Mouse (Mus musculus): ENCODE results near the gene Atp13a4. TPM values are rescaled to one million over a fixed set of nuclear protein-coding genes. Genes with fewer than 3 reads are reported as not detected.

Atp13a4 gene
- polyA plus RNA-seq, 1 experiment from 2014 or later = 0.13 TPM

DNA sequence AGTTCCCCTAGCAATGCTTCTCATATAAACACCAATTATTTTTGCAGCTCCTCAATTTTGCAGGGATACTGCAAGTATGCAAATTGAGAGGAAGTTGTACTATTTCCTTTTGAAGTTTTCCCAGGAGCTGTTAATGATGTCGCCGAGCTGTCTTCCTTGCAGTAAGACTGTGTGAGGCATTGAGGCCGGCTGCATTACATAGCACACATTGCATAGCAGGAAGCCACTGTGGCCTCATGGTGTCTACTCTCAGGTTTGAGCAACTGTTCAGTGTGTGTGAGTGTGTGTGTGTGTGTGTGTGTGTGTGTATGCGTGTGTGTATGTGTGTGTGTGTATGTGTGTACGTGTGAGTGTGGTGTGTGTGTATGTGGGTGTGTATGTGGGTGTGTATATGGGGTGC is 106.6 kb downstream of the Atp13a4 start:
- no peaks in the 10 kb centered on the region for H3K79me2 ChIP-seq (ENCODE audit: inconsistent target)
- 70% methylated on average over 5 of the region's 5 CpGs for WGBS (ENCODE audit: missing documents)
- no peaks in the 10 kb centered on the region for H3K36me3 ChIP-seq (ENCODE audit: inconsistent target)
- no peak overlapping the region for H3K4me3 ChIP-seq (ENCODE audit: inconsistent target)
- no peak overlapping the region for H3K27ac ChIP-seq

DNA sequence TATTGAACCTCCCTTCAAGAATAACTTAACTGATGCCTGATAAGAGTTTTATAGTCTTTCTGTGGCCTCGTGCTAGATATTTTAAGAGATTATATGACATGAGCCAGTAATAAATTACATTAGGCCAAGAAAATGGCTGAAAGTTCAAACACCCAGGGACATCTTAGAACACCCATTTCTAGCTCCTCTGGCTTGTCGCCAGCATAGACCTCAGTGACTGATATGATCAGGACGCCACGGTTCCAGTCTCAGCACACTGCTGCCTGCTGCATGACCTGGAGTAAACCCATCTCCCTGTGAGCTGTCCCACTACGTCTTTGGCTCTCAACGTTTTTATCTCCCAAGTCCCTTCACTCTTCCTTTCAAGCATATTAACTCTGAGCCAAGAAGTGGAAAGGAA is 108.9 kb downstream of the Atp13a4 start:
- H3K36me3 ChIP-seq (ENCODE audit: inconsistent target) = no peaks in the 10 kb centered on the region
- H3K4me3 ChIP-seq (ENCODE audit: inconsistent target) = no peak overlapping the region
- WGBS (ENCODE audit: missing documents) = 75% methylated on average over 6 of the region's 6 CpGs
- no peak overlapping the region for H3K27ac ChIP-seq
- no peaks in the 10 kb centered on the region for H3K79me2 ChIP-seq (ENCODE audit: inconsistent target)

DNA sequence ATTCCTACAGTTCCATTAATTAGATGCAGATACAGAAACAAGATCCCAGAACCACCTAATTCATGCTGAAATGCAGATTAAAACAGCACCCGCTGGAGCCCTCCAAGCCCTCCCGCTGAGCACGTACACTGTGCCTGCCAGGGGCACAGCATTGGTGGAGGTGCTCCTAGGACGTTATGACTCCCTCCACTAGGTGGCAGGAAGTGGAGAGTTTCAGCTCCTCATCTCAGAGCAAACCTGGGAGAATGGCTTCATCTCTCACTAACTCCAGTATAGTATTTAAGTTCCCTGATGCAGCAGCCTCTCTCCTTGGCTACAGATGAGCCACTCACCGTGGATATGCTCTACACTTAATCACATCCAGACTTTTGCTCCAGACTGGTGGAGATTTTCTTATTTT is 110.0 kb downstream of the Atp13a4 start:
- Histone ChIP-seq H3K27ac (no peak overlapping the region), H3K4me3 (ENCODE audit: inconsistent target) (no peak overlapping the region), H3K36me3 (ENCODE audit: inconsistent target) (no peaks in the 10 kb centered on the region), H3K79me2 (ENCODE audit: inconsistent target) (no peaks in the 10 kb centered on the region)
- 22% methylated on average over 5 of the region's 5 CpGs for WGBS (ENCODE audit: missing documents)

DNA sequence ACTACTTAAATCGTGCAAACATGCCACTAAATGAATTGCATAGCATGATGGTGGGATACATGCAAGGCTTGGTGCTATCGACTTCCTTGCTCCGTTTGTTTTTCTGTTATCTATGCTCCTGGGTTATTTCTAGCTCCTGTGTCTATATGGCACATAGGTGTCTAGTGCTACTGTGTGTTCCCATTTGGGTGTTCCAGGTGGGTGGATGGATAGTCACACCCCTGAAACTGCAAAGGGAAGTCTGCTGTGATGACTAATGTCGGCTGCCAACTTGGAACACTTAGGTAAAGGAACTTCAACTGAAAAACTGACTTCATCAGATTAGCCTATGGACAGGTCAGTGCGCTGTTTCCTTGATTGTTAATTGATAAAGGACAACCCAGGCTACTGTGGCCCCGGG is 129.8 kb downstream of the Atp13a4 start:
- H3K4me3 ChIP-seq (ENCODE audit: inconsistent target) = no peak overlapping the region
- H3K27ac ChIP-seq = no peak overlapping the region
- H3K79me2 ChIP-seq (ENCODE audit: inconsistent target) = no peaks in the 10 kb centered on the region
- 87% methylated on average over 6 of the region's 6 CpGs for WGBS (ENCODE audit: missing documents)
- no peaks in the 10 kb centered on the region for H3K36me3 ChIP-seq (ENCODE audit: inconsistent target)

DNA sequence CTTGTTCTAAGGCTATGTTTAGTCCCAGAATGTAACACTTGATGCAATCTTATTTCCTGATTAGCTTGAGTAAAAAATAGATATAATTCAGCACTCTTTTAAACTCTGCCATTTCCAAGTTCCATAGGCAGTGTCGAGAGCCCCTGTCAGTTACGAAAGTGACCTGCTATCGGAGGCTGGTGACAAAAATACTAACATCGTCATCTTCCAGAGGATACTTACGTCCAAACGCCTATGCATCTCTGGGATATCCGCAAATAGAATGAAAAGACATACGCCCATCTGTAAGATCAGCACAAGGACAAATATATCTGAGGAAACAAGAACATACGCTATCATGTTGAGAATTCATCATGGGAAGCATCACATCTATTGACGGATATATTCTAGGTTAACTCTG is 137.3 kb downstream of the Atp13a4 start:
- WGBS (ENCODE audit: missing documents) = 93% methylated on average over 10 of the region's 10 CpGs
- H3K4me3 ChIP-seq (ENCODE audit: inconsistent target) = no peak overlapping the region
- no peaks in the 10 kb centered on the region for H3K36me3 ChIP-seq (ENCODE audit: inconsistent target)
- H3K79me2 ChIP-seq (ENCODE audit: inconsistent target) = no peaks in the 10 kb centered on the region
- no peak overlapping the region for H3K27ac ChIP-seq

DNA sequence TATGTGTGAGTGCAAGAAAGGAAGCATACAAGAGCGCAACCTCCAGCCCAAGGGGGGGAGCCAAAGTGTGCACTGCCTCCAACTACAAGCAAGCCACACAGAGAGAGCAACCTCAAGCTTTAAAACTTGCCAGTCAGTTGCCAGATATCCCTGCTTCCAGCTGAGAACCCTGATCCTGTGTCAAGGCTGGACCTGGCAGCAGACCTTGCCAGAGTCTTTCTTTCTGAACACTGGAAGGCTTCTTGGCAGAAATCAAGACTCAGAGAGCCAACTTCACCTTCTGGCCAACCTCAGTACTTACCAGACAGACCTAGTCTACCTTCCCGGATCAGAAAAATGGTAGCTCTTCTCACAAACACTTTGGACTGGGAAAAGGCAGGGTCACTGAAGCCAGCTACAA is 145.6 kb downstream of the Atp13a4 start:
- no peak overlapping the region for H3K27ac ChIP-seq
- H3K36me3 ChIP-seq (ENCODE audit: inconsistent target) = no peaks in the 10 kb centered on the region
- WGBS (ENCODE audit: missing documents) = 96% methylated on average over 2 of the region's 2 CpGs
- H3K4me3 ChIP-seq (ENCODE audit: inconsistent target) = no peak overlapping the region
- no peaks in the 10 kb centered on the region for H3K79me2 ChIP-seq (ENCODE audit: inconsistent target)

DNA sequence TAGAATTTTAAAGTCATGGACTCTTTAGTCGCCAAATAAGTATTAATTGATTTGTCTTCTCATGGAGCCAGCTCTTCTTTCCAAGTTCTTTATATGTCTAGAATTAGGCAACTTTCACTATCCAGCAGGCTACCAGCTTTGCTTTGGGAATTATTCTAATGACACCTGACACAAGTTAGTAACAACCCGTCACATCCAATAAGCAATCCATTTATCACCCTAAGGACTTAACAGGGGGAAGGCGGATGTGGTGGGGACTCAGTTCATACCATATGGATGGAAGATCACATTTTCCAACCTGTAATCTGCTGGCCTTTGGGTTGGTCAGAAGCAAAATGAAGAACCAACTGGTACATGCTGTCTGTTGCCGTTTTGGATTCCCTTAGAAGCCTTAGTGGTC is 159.9 kb downstream of the Atp13a4 start:
- no peaks in the 10 kb centered on the region for H3K79me2 ChIP-seq (ENCODE audit: inconsistent target)
- no peaks in the 10 kb centered on the region for H3K36me3 ChIP-seq (ENCODE audit: inconsistent target)
- H3K27ac ChIP-seq = no peak overlapping the region
- no peak overlapping the region for H3K4me3 ChIP-seq (ENCODE audit: inconsistent target)
- WGBS (ENCODE audit: missing documents) = 94% methylated on average over 4 of the region's 4 CpGs

DNA sequence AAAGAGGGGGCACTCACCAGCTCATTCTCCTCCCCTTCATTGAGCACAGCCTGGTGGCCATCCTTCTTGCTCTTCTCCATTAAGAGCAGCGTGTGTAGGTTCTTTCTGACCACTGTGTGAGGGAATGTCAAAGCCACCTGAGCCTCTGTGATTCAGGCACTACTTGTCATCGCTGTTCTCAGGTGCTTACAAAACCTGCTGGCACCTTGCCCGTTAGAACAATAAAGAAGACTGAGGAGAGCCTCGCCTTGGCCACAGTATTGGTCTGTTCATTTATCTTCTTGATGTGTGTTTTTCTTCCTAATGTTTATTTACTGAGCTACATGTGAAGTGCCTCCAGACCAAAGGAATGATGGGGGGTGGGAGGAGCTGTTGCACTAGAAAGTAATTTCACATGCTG is 166.2 kb downstream of the Atp13a4 start, which contains the start of gene Atp13a5:
TSS of gene Atp13a5 (minus strand) at position 275 of the 400 bp plus-strand sequence.
- no peaks in the 10 kb centered on the region for H3K79me2 ChIP-seq (ENCODE audit: inconsistent target)
- H3K36me3 ChIP-seq (ENCODE audit: inconsistent target) = no peaks in the 10 kb centered on the region
- H3K27ac ChIP-seq = no peak within 1 kb of the TSS
- WGBS (ENCODE audit: missing documents) = 74% methylated on average over 4 of the region's 4 CpGs
- no peak within 1 kb of the TSS for H3K4me3 ChIP-seq (ENCODE audit: inconsistent target)

DNA sequence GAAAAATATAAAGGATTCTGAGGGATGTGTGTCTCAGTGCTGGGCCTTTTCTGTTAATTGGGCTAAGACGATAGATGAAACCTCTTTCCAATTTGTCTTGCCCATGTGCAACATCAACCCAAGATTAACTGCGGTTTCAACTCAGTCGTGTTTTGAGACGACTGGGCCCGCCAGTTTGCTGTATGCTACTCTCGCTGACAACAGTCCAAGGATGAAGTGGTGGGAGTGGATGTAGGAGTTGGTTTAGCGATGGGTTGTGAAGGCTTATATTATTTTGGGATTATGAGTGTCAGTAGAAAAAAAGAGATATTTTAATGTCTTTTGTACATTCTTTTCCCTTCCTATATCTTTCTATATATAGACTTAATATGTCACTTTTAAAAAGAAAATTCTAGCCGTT is 170.0 kb downstream of the Atp13a4 start:
- no peaks in the 10 kb centered on the region for H3K36me3 ChIP-seq (ENCODE audit: inconsistent target)
- H3K27ac ChIP-seq = no peak overlapping the region
- no peaks in the 10 kb centered on the region for H3K79me2 ChIP-seq (ENCODE audit: inconsistent target)
- H3K4me3 ChIP-seq (ENCODE audit: inconsistent target) = no peak overlapping the region
- 93% methylated on average over 7 of the region's 8 CpGs for WGBS (ENCODE audit: missing documents)

Other genes with a start within 250 kb of the Atp13a4 start
- gene Atp13a5, start 166.1 kb downstream of the Atp13a4 start, polyA plus RNA-seq (2018) = not detected in 3 replicates
- gene Opa1, start 34.5 kb upstream of the Atp13a4 start, polyA plus RNA-seq (2018) = 24.8 to 36.2 TPM (median 28.9 TPM) in 3 replicates